Mouse (Mus musculus): ENCODE results near the gene Taco1.
"Not testable (repeated sequence)": the region's sequence is repeated elsewhere in the genome, so short reads cannot be mapped to it uniquely, and the experiment has no call there.

Taco1 gene

DNA sequence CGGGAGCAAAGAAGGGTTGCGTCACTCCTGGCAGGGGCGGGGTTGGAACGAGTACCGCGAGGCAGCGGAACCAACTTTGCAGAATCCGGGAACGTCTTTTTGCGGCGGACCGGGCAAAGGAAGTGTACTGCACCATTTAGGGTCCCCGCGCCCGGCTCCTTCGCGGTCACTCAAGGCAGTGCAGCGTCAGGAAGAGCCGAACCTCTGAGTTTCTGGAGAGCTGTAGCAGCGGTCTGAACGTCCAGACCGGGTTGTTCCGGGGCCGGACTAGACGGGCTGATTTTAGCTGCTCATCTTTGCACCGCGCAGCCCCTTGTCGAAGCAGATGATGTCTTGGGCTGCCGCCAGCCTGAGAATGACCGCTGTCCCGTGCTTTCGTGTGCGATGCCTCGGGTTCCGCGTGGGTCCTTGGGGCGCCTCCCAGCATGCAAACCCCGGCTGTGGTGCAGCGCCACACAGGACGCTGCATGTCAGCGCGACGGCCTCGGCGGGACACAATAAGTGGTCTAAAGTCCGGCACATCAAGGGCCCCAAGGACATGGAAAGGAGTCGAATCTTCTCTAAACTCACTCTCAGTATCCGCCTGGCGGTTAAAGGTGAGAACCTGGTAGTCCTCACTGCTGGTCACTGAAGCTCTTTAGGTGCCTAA, at the start of gene Taco1:
Taco1 (plus strand) TSS at position 139 of the 649 bp plus-strand sequence.
- DNase-seq (ENCODE audit: low spot score in 2 of 2) = peak; percentile 93 to 96

DNA sequence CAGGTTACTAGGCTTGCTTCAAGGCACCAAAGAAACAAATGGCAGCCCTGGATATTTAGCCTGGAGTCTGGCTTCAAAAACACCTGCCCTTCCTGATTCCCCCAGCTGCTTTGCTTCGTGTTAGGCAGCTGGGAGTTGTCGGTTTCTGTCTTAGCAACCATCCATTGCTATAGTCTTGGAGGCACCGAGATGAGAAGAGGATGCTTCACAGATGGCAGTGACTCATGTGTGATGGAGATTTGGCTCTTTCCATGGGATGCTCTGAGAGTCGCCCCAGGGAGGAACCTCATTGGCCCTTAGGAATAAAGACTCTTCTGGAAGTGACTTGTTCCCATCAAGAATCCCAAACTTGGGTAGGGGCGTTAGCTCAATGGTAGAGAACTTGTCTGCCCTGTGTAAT, 49.4 kb upstream of the Taco1 start:
- DNase-seq (ENCODE audit: low spot score in 2 of 2) = no peak

DNA sequence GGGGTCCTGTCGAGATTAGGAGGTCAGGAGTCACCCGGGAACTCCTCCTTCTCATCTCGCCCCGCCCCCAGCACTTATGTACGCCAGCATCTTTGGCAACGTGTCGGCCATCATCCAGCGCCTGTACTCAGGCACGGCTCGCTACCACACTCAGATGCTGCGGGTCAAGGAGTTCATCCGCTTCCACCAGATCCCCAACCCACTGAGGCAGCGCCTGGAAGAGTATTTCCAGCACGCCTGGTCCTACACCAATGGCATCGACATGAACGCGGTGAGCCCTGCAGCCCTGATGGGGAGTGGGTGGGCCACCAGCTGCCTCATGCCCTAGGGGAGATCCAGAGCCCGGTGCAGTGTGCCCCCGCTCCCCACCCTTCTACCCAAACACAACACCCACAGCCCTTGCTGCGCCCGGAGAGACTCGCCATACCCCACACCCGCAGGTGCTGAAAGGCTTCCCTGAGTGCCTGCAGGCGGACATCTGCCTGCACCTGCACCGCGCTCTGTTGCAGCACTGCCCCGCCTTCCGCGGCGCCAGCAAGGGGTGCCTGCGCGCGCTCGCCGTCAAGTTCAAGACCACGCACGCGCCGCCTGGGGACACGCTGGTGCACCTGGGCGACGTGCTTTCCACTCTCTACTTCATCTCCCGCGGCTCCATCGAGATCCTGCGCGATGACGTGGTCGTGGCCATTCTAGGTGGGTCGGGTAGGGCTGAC, 45.7 kb upstream of the Taco1 start:
- no peak for DNase-seq (ENCODE audit: low spot score in 2 of 2)

DNA sequence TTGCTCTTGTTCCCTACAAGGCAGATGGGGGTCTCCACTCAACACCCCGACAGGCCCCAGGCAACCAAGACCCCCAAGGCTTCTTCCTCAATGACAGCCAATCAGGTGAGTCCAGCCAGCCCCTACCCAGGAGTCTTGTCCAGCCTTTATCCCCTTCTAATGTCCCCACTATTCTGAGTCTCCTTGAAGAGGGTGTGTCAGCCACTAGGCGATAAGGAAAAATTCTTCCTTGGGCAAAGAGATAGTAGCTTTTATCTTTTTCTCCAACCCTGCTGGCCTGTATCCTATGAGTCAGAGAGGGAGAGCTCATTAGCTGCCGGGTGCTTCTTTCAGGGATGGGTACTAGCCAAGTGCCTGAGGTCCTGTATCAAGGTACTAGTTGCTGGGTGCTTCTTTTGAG, 40.1 kb upstream of the Taco1 start:
- peak in 1 of 2 experiments; percentile 55 for DNase-seq (ENCODE audit: low spot score in 2 of 2)

DNA sequence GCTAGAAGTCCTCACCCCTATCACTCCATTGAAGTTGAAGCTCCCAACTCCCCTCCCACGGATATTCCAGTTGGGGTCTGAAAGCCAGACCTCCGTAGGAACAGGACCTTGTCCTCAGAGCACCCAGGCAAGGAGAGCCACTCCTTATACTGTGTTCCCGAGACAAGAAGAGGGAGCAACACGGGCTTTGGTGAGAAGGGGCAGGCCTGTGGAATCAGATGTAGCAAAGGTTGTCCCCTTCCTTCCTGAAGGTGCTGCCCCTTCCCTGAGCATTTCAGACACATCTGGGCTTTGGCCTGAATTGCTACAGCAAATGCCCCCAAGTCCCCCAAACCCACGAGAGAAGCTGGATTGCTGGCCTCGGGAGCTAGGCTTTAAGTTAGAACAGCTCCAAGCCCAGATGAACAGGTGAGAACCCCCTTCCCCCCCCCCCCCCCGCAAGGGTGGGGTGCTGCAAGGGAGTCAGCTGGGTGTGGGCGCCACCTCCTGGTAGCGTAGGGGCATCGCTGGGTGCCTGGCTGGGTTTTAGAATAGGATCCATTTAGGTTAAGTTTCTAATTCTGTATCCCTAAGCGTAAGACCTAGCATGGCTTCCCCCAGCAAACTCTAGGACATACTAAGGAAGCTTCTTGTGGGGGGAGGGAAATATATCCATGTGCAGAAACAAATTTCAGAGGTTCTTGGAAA, 39.3 kb upstream of the Taco1 start:
- DNase-seq (ENCODE audit: low spot score in 2 of 2) = peak; percentile 71 to 86

DNA sequence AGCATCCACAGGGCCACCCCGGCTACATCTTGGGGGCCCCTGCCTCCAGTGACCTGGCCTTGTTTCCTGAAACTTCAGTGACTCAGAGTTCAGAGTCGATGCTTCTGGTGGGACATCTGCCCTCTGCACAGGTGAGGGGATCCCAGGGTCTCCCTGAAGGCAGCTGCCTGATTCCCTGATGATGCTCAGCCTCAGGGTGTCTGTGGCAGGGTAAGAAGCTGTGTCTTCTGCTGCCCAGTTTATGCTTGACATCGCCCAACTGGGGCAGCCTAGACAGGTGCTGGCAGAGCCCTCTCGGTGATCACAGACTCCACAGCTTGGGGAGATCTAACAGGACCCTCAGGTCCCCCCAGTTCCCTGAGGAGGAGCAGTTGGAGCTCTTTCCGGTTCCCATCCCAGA, 38.3 kb upstream of the Taco1 start:
- DNase-seq (ENCODE audit: low spot score in 2 of 2) = peak in 1 of 2 experiments; percentile 63

DNA sequence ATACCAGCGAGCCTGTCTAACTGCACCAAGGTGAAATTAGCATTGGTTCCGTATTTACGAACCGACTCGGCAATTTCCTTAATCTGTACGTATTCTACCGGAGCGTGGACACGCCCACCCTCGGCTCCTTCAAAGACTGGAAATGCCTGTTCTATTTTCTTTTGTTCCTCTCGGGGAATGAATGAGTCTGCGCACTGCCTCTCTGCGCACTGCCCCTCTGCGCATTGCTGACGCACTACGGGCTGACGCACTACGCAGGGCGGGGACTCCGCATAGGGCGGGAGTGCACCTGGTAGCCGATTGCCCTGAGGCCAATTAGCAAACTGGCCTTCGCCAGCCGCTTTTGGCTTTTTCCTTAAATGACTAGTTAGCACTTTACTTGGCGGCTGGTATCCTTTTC, 33.8 kb upstream of the Taco1 start:
- DNase-seq (ENCODE audit: low spot score in 2 of 2) = not testable (repeated sequence)

DNA sequence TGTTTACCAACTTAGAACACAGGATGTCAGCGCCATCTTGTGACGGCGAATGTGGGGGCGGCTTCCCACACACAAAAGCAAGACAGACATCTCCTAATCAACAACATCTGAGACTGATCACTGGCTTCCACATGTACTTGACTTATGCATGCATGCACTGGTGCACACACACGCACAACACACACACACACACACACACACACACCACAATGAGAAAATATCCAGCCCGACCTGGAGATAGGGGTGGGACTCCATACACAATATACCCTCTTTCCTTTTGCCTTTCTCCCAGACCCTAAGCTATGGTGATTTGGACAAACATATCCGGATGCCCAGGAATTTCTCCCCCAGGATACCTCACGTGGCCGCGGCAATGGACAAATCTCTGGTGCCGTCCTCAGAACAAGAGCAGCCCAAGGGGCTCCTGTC, 32.4 kb upstream of the Taco1 start:
- peak; percentile 32 to 68 for DNase-seq (ENCODE audit: low spot score in 2 of 2)

DNA sequence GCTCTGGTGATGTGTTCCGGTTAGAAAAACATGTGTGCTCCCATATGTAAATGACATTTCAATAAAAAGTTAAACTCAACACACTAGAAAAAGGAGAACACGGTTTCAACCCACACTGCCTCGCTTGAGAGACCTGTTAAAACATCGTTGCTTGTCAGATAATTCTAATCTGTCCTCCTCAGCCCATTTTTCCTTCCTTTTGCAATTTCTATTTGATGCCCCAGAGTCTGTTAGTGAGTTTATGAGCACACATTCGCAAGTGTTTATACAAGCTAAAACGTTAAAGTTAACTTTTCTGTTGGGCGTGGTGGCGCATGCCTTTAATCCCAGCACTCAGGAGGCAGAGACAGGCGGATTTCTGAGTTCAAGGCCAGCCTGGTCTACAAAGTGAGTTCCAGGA, 30.9 kb upstream of the Taco1 start:
- DNase-seq (ENCODE audit: low spot score in 2 of 2) = no peak

DNA sequence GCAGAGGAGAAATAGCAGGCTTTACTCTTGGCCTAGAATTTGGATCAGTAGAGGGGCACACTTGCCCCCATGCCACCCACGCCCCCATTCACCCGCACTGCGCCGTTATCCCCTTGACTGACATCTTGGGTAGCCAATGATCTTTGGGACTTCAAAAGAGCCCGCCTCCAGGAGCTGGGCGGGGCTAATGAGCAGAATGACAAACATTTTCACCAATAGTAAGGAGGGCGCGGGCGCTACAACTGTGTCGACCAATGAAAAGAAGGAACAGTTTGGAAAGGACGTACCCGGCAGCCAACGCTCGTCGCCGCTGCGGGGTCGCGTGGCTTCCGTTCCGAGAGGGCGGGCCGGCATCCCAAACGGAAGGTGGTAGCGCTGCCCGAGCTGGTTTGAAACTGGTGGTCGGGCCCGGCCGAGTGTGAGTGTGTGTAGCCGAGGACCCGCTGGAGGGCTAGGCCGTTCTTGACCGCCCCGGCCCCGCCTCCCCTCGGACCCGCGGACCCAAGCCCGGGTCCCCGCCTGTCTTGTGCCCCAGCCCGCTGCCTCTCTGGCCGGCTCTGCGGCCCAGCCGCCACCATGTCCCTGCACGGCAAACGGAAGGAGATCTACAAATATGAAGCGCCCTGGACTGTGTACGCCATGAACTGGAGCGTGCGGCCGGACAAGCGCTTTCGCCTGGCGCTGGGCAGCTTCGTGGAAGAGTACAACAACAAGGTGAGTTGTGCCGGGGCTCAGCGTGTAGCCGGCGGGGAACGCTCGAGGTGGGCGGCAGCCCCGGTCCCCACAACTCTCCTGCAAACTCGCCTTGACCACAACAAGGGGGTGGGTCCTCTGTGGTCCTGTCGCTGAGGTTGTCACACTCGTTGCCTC, 29.1 kb upstream of the Taco1 start, which contains the start of gene Dcaf7:
Dcaf7 (plus strand) TSS at position 325 of the 870 bp plus-strand sequence.
- DNase-seq (ENCODE audit: low spot score in 2 of 2) = peak; percentile 96 to 99

DNA sequence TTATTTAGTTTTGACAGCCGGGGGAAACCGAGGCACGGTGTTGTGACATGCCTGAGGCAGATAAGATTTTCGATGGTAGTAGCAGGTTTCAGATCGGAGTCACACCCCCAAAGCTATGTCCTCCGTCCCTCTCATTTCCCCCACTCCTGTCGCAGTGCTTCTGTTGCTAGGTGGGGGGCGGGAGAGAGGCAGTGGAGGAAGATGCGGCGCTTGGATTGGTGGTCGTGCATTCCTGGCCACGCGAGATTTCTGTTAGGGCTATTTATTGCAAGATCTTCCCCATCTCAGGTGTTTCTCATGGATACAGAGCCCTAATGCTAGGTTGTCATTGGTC, 28.5 kb upstream of the Taco1 start:
- DNase-seq (ENCODE audit: low spot score in 2 of 2) = no peak

DNA sequence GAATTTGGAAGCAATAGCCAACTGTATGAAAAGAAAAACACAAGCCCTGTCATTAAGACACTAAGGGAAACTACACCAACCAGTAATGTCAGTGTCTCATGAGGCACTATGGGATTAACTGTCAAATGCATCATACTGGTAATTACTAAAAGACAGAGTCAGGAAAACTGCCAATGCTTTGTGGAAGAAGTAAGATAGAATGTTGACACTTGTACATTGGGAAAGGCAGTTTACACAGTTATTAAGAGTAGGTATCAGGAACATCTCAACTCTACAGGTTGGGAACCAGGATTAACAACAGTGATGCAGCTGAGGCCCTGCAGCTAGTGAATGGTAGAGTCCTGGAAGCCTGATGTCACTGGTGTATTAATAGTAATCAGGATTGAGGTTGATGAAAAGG, 21.5 kb upstream of the Taco1 start:
- DNase-seq (ENCODE audit: low spot score in 2 of 2) = no peak

DNA sequence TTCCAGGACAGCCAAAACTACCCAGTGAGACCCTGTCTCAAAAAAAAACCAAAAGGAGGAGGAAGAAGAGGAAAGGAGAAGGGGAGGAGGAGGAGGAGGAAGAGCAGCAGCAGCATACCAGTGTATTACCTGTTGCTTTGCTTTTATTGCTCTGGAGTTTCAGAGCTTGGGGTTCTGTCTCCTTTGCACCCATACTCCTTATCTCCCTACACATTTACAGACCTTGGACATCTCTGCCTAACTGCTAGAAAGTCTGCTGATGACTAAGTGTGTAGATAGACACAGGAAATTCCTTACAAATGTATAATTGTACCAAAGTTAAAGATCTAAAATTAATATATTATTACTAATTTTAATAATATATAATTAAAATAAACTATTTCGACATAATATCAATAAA, 20.6 kb upstream of the Taco1 start:
- no peak for DNase-seq (ENCODE audit: low spot score in 2 of 2)

DNA sequence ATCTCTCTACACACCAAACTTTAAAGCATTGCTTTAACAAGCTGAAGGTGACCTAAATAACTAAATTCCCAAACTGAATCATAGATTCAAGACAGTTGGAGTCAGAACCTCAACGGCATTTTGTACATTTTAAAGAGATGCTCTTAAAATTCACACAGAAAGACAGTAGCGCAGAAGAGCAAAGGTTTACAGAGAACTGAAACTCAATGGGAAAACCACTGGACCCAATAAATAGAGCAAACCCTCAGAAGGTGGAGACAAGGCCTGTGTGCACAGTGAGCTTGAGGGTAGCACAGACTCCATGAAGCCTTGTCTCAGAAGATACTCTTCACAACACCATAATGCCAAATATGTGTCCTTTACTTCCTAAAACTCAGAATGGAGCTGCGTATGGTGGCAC, 20.1 kb upstream of the Taco1 start:
- no peak for DNase-seq (ENCODE audit: low spot score in 2 of 2)

DNA sequence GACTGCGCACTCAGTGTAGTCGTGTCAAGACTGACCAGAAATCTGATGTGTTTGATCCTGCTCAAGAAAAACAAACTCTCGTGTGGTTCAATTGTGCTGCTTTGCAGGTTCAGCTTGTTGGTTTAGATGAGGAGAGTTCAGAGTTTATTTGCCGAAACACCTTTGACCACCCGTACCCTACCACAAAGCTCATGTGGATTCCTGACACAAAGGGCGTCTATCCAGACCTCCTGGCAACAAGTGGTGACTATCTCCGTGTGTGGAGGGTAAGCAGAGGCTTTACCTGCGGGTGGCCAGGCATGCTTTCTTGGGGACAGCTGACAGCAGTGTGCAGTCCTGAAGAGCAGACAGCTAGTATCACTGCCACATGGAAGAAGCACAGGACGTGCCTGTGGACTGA, 19.3 kb upstream of the Taco1 start:
- no peak for DNase-seq (ENCODE audit: low spot score in 2 of 2)

DNA sequence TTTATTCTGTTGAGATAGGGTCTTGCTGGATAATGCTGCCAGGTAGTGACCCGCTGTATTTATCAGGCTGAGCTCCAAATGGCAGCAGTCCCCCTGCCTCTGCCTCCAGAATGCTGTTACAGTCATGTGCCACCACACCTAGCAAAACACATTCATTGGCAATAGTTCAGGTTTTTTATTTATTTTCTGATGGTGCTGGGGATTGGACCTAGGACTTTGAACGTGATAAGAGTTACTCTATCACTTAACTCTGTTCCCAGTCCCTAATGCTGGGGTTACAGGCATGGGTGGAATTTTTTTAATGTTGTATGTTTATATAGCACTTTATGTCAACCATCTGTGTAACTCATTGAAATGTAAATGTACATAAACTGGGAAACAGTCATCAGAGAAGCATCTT, 11.9 kb upstream of the Taco1 start:
- no peak for DNase-seq (ENCODE audit: low spot score in 2 of 2)

DNA sequence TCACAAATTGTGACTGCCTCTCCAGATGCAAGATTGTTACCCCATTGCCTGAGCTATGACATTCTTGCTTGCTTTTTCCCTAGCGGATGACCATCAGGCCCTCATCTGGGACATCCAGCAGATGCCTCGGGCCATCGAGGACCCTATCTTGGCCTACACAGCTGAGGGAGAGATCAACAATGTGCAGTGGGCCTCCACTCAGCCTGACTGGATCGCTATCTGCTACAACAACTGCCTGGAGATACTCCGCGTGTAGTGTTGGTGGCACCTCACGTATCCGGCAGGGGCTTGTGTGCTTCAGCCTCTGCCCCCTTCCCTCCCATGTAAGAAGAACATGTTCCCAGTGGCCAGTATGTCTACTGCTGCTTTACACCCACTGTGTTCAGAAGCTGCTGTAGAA, 11.3 kb upstream of the Taco1 start:
- no peak for DNase-seq (ENCODE audit: low spot score in 2 of 2)

DNA sequence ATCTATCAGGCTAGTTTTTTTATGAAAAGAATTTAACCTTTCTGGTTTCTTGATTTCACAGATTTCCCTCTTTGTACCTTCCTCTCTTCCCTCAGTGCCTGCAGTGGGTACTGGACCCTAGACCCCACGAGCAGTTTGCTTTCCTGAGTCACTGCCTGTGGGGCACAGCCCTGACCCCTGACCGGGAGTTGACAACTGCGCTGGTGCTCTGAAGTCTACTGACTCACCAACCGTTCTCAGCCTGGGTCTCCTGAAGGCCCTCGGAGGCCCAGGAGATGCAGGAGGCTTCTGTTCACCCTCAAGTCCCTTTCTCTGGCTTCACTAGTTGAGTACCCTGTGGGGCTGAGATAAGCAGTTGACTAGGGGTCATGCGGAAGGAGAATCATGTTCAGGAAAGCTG, 10.5 kb upstream of the Taco1 start:
- DNase-seq (ENCODE audit: low spot score in 2 of 2) = no peak

DNA sequence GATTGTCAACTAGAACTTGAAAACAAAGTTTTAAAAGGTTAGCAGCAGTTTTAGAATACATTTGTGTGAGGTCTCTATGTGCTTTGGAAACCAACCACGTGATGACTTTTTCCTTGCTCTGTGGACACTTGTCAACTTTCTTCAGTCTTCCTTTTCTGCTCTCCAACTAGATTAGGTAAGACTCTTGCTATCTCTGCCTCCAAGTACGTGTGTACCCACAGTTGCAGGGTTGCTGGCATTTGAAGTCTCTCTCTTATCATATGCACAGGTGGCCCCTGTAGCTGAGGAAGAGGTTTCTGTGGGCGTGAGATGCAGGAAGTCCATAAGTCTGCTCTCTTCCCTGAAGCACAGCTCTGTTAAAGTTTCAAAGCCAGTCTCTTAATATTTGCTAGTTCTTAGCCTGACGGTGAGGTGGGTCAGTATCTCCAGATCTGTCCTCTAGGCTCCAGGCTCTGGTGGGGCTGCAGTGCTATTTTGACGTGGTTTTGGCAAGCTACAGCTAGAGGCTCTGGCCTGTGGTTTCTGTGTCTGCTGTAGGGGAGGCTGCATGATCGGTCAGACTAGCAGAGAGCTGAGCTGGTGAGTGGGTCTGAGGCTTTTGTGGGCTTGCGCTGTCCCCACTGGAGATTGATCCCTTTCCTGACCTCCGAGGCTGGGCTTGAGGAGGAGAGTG, 8.9 kb upstream of the Taco1 start:
- DNase-seq (ENCODE audit: low spot score in 2 of 2) = no peak

DNA sequence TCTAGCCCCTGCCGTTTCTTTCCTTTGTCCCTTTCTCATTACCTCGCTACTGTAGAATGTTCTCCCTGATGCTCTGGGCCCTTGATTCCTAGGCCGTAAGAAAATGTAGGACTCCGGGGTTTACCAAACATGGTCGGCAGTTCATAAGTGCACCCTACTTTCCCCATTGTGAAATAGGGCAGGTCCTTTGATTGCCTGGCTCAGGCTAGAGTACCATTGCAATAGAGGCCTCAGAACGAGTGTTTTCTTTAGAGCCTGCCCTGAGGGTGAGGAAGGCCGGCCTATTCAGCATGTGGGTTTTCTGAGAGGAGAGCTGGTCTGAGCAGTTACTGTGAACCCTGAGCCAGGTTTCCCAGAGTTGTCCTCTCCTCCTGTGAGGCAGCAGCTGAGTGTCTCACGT, 7.8 kb upstream of the Taco1 start:
- DNase-seq (ENCODE audit: low spot score in 2 of 2) = no peak

DNA sequence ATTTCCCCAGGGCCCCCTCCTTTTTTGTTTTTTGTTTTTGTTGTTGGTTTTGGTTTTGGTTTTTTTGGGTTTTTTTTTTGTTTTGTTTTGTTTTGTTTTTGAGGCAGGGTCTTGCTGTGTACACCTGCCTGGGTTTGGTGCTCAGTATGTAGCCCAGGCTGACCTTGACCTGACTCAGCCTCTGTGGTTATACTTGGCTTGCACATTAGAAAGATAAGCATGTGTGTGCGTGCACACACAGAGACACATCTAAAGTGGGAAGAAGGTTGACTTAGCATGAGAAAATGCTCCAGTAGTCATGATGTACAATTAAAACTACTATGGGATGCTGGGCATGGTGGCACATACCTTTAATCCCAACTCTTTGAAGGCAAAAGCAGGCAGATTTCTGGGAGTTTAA, 5.3 kb upstream of the Taco1 start:
- no peak for DNase-seq (ENCODE audit: low spot score in 2 of 2)

DNA sequence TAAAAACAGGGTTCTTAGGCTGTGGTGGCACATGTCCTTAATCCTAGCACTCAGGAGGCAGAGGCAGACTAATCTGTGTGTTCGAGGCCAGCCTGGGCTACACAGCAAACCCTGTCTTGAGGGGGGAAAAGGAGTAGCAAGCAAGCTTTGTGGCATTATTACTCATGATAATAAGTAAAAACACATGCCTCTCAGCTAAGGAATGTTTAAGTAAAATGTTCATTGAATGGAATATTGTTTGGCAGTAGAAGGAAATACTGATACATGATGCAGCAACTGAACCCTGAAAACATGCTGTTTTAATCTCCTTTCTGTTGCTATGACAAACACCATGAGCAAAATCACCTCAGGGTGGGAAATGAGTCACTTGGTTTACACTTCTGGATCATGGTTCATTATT, 4.5 kb upstream of the Taco1 start:
- DNase-seq (ENCODE audit: low spot score in 2 of 2) = no peak
